Comparison of ENCODE assay signal across 17 mouse cellular contexts in genomic region chr9:90033922-90034321, GRCm38 (mm10). TPM values are rescaled to one million over a fixed set of nuclear protein-coding genes. Genes with fewer than 3 reads are reported as not detected.
DNase-seq lines count a peak whose midpoint lies in the region; ATAC-seq lines count a peak whose summit lies in the region.
"Had no signal": no experiment of that assay in that cellular context is flagged by ENCODE, and none has a peak within 500 bp of the region (broad histone marks: within the 10 kb centered on the region; RNA-seq: fewer than 3 reads in every experiment).

No protein-coding gene starts in this region.

- no peaks in the 10 kb centered on the region for H3K27me3 ChIP-seq in liver, embryonic 16.5 days (ENCODE audit: control insufficient read depth, insufficient read depth, low read depth, low read length)
- H3K27me3 ChIP-seq: embryonic facial prominence, embryonic 13.5 days; forebrain, embryonic 12.5 days; neural tube, embryonic 13.5 days had no signal

- no peak overlapping the region for H3K4me2 ChIP-seq in liver, embryonic 16.5 days (ENCODE audit: low read depth, low read length)
- H3K4me2 ChIP-seq: embryonic facial prominence, embryonic 13.5 days; forebrain, embryonic 12.5 days; neural tube, embryonic 13.5 days had no signal

- H3K9ac ChIP-seq in liver, embryonic 16.5 days (ENCODE audit: low read depth, low read length): no peak overlapping the region
- H3K9ac ChIP-seq: embryonic facial prominence, embryonic 13.5 days; forebrain, embryonic 12.5 days; liver, embryonic 14.5 days; neural tube, embryonic 13.5 days had no signal

- peak; percentile 18 for DNase-seq in adrenal gland, adult 8-10 months
- DNase-seq in adrenal gland, adult 18-20 months (ENCODE audit: low spot score in 2 of 2): no peak
- DNase-seq in liver: no peak
- DNase-seq in adrenal gland, postnatal 36 days: peak; percentile 12 to 15
- peak; percentile 81 to 83 for DNase-seq in monocyte, adult 2 months (ENCODE audit: low read depth in 1 of 2, low spot score in 2 of 2)
- no peak for DNase-seq in T-cell, adult 2 months (ENCODE audit: low spot score)
- DNase-seq in frontal cortex, adult 2 months (ENCODE audit: extremely low spot score in 1 of 2, low spot score in 1 of 2): no peak
- DNase-seq: cerebellum, adult 9-11 months; kidney, postnatal 25 days; midbrain, embryonic 14.5 days had no signal

- no peak overlapping the region for H3K4me3 ChIP-seq in liver, embryonic 16.5 days (ENCODE audit: low read depth, low read length)
- H3K4me3 ChIP-seq: embryonic facial prominence, embryonic 13.5 days; forebrain, embryonic 12.5 days; neural tube, embryonic 13.5 days had no signal

- H3K4me1 ChIP-seq in liver, embryonic 16.5 days (ENCODE audit: control insufficient read depth, low read depth, low read length): no peaks in the 10 kb centered on the region
- H3K4me1 ChIP-seq: embryonic facial prominence, embryonic 13.5 days; forebrain, embryonic 12.5 days; neural tube, embryonic 13.5 days had no signal

- no peaks in the 10 kb centered on the region for H3K9me3 ChIP-seq in liver, embryonic 16.5 days (replicated peaks; ENCODE audit: control insufficient read depth, low read length)
- H3K9me3 ChIP-seq: embryonic facial prominence, embryonic 13.5 days; forebrain, embryonic 12.5 days; neural tube, embryonic 13.5 days had no signal

- H3K27ac ChIP-seq in liver, embryonic 16.5 days (ENCODE audit: low read length): no peak overlapping the region
- H3K27ac ChIP-seq: embryonic facial prominence, embryonic 13.5 days; forebrain, embryonic 12.5 days; liver, embryonic 14.5 days; neural tube, embryonic 13.5 days; stomach, postnatal 0 days had no signal

- peak; percentile 43; the same call in 1 of the 2 replicates for ATAC-seq in liver, embryonic 16.5 days (ENCODE audit: low read depth)

- H3K36me3 ChIP-seq in liver, embryonic 16.5 days (ENCODE audit: control insufficient read depth, insufficient read depth): no peaks in the 10 kb centered on the region
- H3K36me3 ChIP-seq: embryonic facial prominence, embryonic 13.5 days; forebrain, embryonic 12.5 days; neural tube, embryonic 13.5 days had no signal

- 61% methylated on average over 4 of the region's 4 CpGs for WGBS in liver, embryonic 16.5 days (ENCODE audit: insufficient replicate concordance)

RNA-seq across cellular contexts. Expression of gene Ctsh, which starts 20.0 kb away (rescaled TPM):
- 100 to 1,000 TPM; 176 to 258 (median 215) TPM for total RNA-seq in adrenal gland, adult 8-10 months (2022)
- 100 to 1,000 TPM; 142 to 158 TPM for total RNA-seq in adrenal gland, adult 18-20 months (2021)
- polyA plus RNA-seq in liver, embryonic 16.5 days (2015; fragmentation: Nextera tagmentation; extraction: Ambion mirVana): 153 and 170 TPM in 2 replicates
- total RNA-seq in adrenal gland, postnatal 36 days (2021): 100 to 1,000 TPM; 128 to 170 TPM
- polyA plus RNA-seq in frontal cortex, adult 2 months (2012; rRNA removed): 17.5 and 21.4 TPM in 2 replicates
- total RNA-seq: MEL had no signal

Comparison
In these comparisons a context has a peak if more than half of its experiments do, and no peak if none do; other contexts are left out.
1. DNase-seq: peak in adrenal gland, adult 8-10 months (single experiment), adrenal gland, postnatal 36 days (2 of 2) and monocyte, adult 2 months (2 of 2); none in adrenal gland, adult 18-20 months (0 of 2), liver (single experiment), T-cell, adult 2 months (single experiment) and frontal cortex, adult 2 months (0 of 2).